Mouse (Mus musculus): Measurements from ENCODE around the gene Kansl1.
"Not testable (repeated sequence)": the region's sequence is repeated elsewhere in the genome, so short reads cannot be mapped to it uniquely, and the experiment has no call there.

Gene Kansl1

GRCm38 (mm10) chr11:104468751-104469268 lies at the start of gene Kansl1:
Gene Kansl1, minus strand, starts transcription at chr11:104468861.
- DNase-seq (ENCODE audit: low spot score): peak; percentile 72

DNA sequence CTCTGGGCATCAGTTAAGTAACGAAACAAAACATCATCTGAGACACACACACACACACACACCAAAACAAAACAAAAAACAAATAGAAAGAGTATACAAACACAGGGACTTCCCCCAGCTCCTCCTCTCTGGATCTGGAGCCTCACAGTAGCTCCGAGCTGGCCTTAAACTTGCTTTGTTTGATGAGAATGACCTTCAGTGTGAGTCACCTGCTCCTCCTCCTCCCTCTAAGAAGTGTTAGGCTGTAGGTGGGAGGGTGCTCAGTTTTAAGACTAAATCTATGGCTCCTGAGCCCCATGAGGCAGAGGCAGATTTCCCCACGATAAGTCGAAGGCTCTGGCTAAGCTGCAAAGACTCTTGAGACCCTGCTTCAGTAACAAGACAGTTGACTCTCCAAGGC lies 43.8 kb upstream of the Kansl1 start:
- DNase-seq (ENCODE audit: low spot score): no peak

DNA sequence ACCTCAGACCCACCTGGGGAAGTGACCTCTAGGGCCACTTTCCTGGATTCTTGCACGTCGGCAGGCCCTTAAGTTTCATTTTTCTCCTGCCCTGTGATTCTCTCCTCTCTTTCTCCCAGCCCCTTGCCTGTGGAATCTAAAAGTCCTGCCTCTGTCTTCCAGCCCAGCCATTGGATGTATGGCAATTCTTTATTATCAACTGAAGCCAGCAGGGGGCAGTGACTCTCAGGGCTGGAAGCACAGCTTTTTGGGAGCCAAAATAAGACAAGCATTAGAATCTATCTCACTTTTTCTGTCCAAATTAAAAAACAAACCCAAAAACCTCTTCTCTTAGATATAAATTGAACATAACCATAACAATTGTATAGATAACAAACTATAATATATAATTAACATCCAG lies 41.9 kb upstream of the Kansl1 start:
- DNase-seq (ENCODE audit: low spot score): no peak

- no peak for DNase-seq (ENCODE audit: low spot score)
Measured at GRCm38 (mm10) chr11:104508455-104508854, 39.8 kb upstream of the Kansl1 start.

DNA sequence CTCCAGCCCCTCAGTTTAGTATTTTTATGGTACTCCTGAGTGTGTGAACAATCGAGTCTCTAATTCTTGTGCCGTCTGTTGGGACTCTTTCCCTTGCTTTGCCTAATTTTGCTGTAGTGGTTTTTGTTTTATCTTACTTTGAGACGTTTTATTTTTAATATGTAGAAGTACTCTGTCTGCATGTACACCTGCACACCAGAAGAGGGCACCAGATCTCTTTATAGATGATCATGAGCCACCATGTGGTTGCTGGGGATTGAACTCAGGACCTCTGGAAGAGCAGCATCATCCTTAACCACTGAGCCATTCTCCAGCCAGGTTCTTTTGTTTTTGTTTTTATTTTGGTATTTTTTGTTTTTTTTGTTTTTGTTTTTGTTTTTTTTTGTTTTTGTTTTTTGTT lies 19.6 kb upstream of the Kansl1 start:
- DNase-seq (ENCODE audit: low spot score): no peak

DNA sequence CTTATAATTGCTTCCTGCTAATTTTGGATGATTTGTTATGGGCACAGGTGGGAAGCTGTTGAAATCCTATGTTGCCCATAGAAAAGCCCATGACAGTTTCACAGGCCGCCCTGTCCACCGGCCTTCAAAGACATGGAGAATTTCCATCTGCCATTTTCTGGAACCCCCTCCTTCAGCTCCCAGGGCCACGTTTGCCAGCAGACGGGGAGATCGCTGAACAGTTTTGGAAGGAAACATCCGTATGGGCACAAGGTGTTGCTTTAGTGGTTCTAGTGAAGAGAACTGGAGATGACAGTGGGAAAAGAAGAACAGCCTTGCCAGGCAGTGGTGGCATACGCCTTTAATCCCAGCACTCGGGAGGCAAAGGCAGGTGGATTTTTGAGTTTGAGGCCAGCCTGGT lies 13.3 kb upstream of the Kansl1 start:
- DNase-seq (ENCODE audit: low spot score): no peak

GRCm38 (mm10) chr11:104479505-104479904 lies 10.8 kb upstream of the Kansl1 start:
- DNase-seq (ENCODE audit: low spot score): no peak

DNA sequence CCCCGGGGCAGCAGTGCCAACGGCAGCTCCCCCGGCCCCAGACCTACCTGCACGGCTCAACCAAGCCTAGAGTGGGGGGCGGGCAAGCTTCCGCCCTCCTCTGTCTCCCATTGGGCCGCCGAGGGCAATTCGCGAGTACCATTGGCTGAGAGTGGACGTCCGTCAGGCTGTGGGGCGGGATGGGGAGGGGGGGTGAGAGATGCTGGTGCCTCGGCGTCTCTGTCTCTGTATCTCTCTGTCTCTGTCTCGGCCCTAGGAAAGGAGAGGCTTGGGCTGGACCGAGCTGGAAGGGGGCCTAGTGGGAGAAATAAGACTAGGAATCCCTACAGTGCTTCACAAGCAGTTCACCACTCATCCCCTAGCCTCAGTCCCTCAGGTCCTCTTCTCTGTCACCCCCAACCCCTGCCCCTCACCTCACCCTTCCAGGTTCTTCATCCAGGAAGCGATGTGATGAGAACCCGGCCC lies 742 bp upstream of the Kansl1 start:
- DNase-seq (ENCODE audit: low spot score): peak; percentile 97

GRCm38 (mm10) chr11:104467698-104468097 lies 963 bp downstream of the Kansl1 start:
- DNase-seq (ENCODE audit: low spot score): no peak

GRCm38 (mm10) chr11:104461551-104461950 lies 7.1 kb downstream of the Kansl1 start:
- DNase-seq (ENCODE audit: low spot score): no peak

DNA sequence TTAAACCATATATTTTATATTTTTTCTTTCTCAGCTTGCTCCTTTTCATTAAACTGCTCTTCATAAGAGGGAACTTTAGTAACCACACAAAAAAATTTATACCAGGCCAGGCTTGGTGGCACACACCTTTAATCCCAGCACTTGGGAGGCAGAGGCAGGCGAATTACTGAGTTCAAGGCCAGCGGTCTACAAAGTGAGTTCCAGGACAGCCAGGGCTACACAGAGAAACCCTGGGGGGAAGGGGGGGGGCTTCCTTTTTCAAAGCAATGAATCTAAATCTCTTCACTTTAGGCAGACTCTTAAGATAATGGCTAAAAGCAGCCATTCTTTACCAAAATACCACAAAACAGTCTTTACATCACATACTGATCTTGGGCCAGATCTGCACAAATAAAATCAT lies 9.0 kb downstream of the Kansl1 start:
- no peak for DNase-seq (ENCODE audit: low spot score)

DNA sequence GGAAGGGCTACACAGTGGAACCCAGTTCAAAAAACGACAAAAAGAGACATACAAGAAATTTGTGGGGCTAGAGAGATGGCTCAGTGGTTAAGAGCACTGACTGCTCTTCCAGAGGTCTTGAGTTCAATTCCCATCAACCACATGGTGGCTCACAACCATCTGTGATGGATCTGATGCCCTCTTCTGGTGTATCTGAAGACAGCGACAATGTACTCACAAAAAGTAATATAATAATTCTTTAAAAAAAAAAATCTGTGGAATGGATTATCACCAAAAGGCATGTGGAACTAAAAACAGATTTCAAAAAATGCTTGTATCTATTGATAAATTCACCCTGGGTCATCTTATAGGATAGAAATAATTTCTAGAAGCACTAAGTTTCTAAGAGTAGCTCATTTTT lies 10.2 kb downstream of the Kansl1 start:
- no peak for DNase-seq (ENCODE audit: low spot score)

DNA sequence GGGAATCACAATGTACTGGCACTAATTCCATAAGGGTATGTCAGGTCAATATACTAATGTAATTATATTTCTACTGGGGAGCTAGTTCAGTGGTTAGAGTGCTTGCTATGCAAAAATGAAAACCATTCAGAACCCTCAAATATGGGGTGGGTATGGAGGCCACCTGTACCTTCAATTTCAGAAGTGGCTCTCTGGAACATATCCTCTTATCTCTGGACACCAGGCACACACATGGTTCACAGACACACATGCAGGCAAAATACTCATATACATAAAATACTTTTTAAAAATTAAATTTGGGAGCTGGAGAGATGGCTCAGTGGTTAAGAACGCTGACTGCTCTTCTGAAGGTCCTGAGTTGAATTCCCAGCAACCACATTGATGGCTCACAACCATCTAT lies 16.0 kb downstream of the Kansl1 start:
- no peak for DNase-seq (ENCODE audit: low spot score)

GRCm38 (mm10) chr11:104451239-104451638 lies 17.4 kb downstream of the Kansl1 start:
- DNase-seq (ENCODE audit: low spot score): no peak

DNA sequence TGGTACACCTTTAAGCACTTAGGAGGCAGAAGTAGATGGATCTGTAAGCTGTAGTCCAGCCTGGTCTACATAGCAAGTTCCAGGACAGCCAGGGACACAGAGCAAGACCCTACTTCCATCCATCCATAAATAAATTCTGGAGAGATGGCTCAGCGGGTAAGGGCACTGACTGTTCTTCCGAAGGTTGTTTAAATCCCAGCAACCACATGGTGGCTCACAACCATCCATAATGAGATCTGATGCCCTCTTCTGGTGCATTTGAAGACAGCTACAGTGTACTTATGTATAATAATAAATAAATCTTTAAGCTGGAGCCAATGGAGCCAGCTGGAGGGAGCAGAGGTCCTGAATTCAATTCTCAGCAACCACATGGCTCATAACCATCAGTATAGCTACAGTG lies 20.2 kb downstream of the Kansl1 start:
- not testable (repeated sequence) for DNase-seq (ENCODE audit: low spot score)

GRCm38 (mm10) chr11:104445538-104445937 lies 23.1 kb downstream of the Kansl1 start:
- no peak for DNase-seq (ENCODE audit: low spot score)

- no peak for DNase-seq (ENCODE audit: low spot score)
Measured at GRCm38 (mm10) chr11:104445044-104445443, 23.6 kb downstream of the Kansl1 start.

- no peak for DNase-seq (ENCODE audit: low spot score)
Measured at GRCm38 (mm10) chr11:104443359-104443758, 25.3 kb downstream of the Kansl1 start.

- peak; percentile 95 for DNase-seq (ENCODE audit: low spot score)
Measured at GRCm38 (mm10) chr11:104442333-104443136, 26.1 kb downstream of the Kansl1 start.

DNA sequence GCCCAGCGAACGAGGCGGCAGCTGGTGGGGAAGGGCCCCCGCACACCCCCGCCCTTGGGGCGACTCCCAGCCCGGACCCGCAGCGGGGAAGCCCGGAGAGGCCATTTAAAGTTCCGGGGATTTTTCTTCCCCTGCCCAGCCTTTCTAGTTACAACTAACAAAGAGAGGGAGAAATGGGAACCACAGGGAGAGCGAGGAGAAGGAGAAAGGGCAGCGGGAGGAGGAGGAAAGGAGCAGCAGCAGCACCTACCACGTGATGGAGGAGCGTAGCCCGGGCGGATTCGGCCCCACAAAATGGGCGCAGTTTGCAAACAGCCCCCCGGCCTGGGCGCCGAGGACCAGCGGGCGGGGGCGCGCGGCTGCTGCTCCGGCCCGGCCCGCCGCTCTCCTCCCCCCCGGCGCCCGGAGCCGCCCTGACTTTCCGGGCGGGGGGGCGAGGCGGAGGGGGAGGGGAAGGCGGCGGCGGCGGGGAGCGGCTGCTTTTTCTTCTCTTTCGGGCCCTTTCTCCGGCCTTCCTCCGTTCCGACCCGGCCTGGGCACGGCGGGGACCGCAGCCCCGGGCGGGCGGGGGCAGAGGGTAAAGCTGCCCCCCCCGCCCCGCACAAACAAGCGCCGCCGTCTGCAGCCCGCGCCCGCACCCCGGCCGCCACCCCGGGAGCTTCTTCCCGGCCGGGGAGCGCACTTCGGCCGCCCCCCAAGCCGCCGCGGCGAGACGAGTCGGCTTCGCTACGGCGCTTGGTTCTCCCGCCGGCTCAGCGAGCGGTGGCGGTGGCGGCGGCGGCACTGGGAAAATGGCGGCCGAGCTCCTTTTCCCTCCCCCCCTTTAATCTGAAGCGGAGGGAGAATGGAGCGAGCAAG lies 27.0 kb downstream of the Kansl1 start:
- DNase-seq (ENCODE audit: low spot score): peak; percentile 82

DNA sequence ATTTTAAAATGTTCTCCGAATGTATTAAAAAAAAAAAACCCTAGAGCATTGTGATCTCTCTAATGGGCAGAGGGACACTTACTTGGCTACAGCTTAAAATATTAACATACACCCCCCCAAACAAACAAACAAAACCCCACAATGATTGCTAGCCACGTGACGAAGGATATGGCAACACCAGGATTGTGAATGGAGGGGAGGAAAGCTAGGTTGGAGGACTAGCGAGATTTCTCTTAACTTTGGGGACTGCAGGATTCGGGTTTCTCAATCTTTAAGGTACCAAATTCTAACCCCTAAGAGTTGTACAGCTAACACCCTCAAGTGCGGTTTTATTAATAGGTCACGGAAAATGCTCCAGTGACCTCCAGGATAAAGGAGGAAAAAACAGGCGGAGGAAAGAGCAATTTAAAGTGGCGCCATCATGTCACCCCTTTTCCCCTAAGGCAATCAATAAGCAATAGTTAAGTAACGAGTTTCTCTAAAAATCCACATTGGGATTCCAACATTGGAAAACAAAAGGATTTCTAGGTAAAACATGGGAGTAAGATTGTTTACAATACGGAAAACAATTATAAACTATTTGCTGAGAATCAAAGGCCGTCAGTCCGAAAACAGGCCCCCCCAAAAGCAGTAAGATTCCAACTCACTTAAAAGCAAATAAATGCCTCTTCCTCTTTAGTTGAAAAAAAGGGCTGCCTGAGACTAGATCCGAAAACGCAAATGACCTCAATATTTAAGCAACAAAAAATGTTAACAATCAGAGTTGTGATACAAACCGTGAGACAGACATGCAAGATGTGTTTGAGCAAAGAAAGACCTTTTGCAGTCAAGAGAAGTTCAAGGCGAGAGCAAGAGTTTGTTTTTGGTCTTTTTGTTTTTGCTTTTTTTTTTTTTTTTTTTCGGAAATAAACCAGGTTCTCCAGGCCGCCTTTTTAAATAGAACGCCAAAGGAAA lies 27.9 kb downstream of the Kansl1 start:
- DNase-seq (ENCODE audit: low spot score): no peak

DNA sequence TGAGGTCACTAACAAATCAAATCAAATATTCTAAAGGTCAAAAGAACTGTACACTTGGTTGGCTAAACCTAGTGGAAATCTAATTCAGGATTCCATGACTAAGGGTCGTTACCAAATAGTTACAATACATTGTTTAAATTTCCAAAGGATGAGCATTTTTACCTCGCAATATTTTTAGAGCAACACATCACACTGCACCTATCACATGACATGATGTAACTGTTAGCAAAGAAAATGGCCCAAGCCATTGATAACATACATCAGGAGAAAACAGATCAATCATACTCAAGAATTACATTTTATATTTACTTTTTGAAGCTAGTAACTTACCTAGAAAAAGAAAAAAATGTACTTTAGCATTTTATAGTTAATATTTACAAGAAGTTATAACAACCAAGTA lies 29.0 kb downstream of the Kansl1 start:
- DNase-seq (ENCODE audit: low spot score): no peak

All from testis, postnatal 14 days (tissue).